Mouse (Mus musculus) macrophage (primary cell): ENCODE measurements around the gene Olfr525. TPM values are rescaled to one million over a fixed set of nuclear protein-coding genes. Genes with fewer than 3 reads are reported as not detected.

Source experiments
- H3K27ac ChIP-seq: fragments of 350-480 bp; formaldehyde crosslinking; 2 replicates; pipeline ENCODE4 v1.9.0; 2021
- H3K36me3 ChIP-seq: fragments of 350-480 bp; formaldehyde crosslinking; 2 replicates; pipeline ENCODE4 v1.9.0; 2021; ENCODE audit errors: inconsistent target
- H3K4me3 ChIP-seq: fragments of 350-480 bp; formaldehyde crosslinking; 2 replicates; pipeline ENCODE4 v1.9.0; 2021; ENCODE audit errors: inconsistent target
- H3K79me2 ChIP-seq: fragments of 350-480 bp; formaldehyde crosslinking; 2 replicates; pipeline ENCODE4 v1.9.0; 2021; ENCODE audit errors: inconsistent target
- whole genome bisulfite sequencing: methylation state at CpG from one replicate; pipeline ENCODE4 v1.1.7; 2026; ENCODE audit warnings: inconsistent platforms; ENCODE audit not compliant: missing documents; 5-methylcytosine and 5-hydroxymethylcytosine counted together
- polyA plus RNA-seq: library from polyadenylated mRNA; stranded (reverse); fragments of 250-400 nt; gene quantifications from 3 replicates; pipeline ENCODE4 v1.2.4, GENCODE M21; 2018; ENCODE audit warnings: inconsistent platforms
- total RNA-seq, 78 experiments: library from RNA; depleted of rRNA; stranded (reverse); fragments of 250-400 nt; gene quantifications; 1 replicate in 9 of 78; 2 replicates in 24 of 78; 3 replicates in 43 of 78; 4 replicates in 2 of 78; pipeline ENCODE4 v1.2.4; 2018; ENCODE audit warnings: inconsistent platforms in 56 of 78

Gene Olfr525
- not detected for total RNA-seq (2018; cell fraction: chromatin; rRNA removed)
- not detected for total RNA-seq (2018; cell fraction: cytosol; rRNA removed)
- not detected for total RNA-seq (2018; cell fraction: nucleus; rRNA removed)
- polyA plus RNA-seq, result not detected in 3 replicates

- Histone ChIP-seq H3K36me3 (no peaks in the 10 kb centered on the region), H3K79me2 (no peaks in the 10 kb centered on the region), H3K4me3 (no peak within 1 kb of the TSS), H3K27ac (no peak within 1 kb of the TSS)
- 67% methylated on average over 1 of the region's 1 CpGs for WGBS
Observed at GRCm38 (mm10) chr7:140320558-140320957, at the start of gene Olfr525. Gene Olfr525 (plus strand): TSS chr7:140320858.

GRCm38 (mm10) chr7:140295746-140296145 lies 24.9 kb upstream of the Olfr525 start:
- Histone ChIP-seq H3K4me3 (no peak overlapping the region), H3K27ac (no peak overlapping the region), H3K79me2 (no peaks in the 10 kb centered on the region), H3K36me3 (no peaks in the 10 kb centered on the region)
- whole genome bisulfite sequencing, result 89% methylated on average over 9 of the region's 9 CpGs

DNA sequence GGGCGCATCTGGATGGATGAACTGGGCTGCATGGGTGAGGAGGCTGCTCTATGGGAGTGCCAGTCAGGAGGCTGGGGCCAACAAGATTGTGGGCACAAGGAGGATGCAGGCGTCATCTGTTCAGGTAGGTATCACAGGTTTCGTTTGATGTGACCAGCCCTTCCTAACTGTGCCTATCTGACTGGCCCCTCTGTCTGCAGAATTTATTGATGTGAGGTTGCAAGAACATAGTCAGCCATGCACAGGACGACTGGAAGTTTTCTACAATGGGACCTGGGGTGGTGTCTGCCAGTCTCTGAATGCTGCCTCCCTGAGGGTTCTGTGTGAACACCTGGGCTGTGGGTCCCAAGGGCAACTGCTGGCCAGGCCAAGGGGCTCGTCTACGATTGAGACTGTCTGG lies 23.8 kb upstream of the Olfr525 start:
- Histone ChIP-seq H3K79me2 (no peaks in the 10 kb centered on the region), H3K36me3 (no peaks in the 10 kb centered on the region), H3K4me3 (no peak overlapping the region), H3K27ac (no peak overlapping the region)
- 76% methylated on average over 6 of the region's 6 CpGs for WGBS

- WGBS, result 87% methylated on average over 3 of the region's 3 CpGs
- H3K4me3 ChIP-seq, result no peak overlapping the region
- H3K79me2 ChIP-seq, result no peaks in the 10 kb centered on the region
- no peak overlapping the region for H3K27ac ChIP-seq
- H3K36me3 ChIP-seq, result no peaks in the 10 kb centered on the region
Observed at GRCm38 (mm10) chr7:140299416-140299815, 21.2 kb upstream of the Olfr525 start.

DNA sequence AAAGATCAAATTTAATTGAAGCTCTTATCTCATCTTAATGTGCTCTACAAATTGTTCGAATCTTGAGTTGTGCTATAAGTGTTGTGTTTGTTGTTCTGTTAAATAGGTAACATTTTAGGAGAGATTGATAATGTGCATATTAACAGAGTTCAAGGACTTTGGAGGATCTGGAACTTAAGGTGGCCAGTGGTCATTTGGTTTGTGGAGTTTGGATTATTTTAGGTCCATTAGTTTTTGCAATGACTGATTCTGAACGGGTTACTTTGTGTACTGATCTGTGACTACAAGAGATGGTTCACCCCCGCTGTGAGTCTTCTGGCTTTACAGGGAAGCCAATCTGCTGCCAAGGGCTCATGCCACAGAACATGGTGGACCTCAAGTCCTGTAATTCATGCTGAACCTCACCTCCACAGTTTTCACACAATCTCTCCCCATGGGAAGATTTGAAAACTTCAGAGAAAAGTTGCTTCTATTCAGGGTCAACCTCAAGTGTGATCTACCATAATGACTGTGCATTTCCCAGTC lies 735 bp upstream of the Olfr525 start:
- H3K36me3 ChIP-seq, result no peaks in the 10 kb centered on the region
- WGBS, result 88% methylated on average over 3 of the region's 3 CpGs
- H3K4me3 ChIP-seq, result no peak overlapping the region
- H3K79me2 ChIP-seq, result no peaks in the 10 kb centered on the region
- H3K27ac ChIP-seq, result no peak overlapping the region

DNA sequence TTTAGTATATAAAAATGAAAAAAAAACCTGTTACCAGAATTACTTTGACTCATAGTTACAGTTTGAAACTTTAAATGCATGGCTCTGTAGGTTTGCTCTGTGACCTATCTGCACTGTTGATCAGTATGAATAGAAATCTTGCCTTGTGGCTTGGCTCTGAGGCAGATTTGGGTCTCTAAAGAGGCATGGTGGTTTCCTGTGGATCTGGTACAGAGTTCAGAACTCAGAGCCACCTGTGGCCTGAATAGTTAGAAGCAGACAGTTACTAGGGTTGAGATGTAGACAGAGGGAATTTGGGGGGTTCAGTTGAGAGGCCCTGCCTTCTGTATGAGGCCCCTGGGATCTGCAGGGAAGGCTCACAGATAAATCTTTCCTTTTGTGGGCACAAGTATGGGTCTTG lies 477 bp downstream of the Olfr525 start:
- no peak overlapping the region for H3K27ac ChIP-seq
- no peaks in the 10 kb centered on the region for H3K79me2 ChIP-seq
- H3K4me3 ChIP-seq, result no peak overlapping the region
- H3K36me3 ChIP-seq, result no peaks in the 10 kb centered on the region

- Histone ChIP-seq H3K27ac (no peak overlapping the region), H3K36me3 (no peaks in the 10 kb centered on the region), H3K79me2 (no peaks in the 10 kb centered on the region), H3K4me3 (no peak overlapping the region)
- 64% methylated on average over 1 of the region's 1 CpGs for WGBS
Observed at GRCm38 (mm10) chr7:140329766-140330304, 9.2 kb downstream of the Olfr525 start.

- H3K36me3 ChIP-seq, result no peaks in the 10 kb centered on the region
- no peaks in the 10 kb centered on the region for H3K79me2 ChIP-seq
- H3K27ac ChIP-seq, result no peak within 1 kb of the TSS
- no peak within 1 kb of the TSS for H3K4me3 ChIP-seq
- 85% methylated on average over 2 of the region's 2 CpGs for WGBS
Observed at GRCm38 (mm10) chr7:140333717-140334116, 13.1 kb downstream of the Olfr525 start, which contains the start of gene Olfr527. Gene Olfr527 (plus strand): TSS chr7:140334017.

- H3K4me3 ChIP-seq, result no peak within 1 kb of the TSS
- H3K79me2 ChIP-seq, result no peaks in the 10 kb centered on the region
- WGBS, result 69% methylated on average over 3 of the region's 3 CpGs
- no peak within 1 kb of the TSS for H3K27ac ChIP-seq
- no peaks in the 10 kb centered on the region for H3K36me3 ChIP-seq
Observed at GRCm38 (mm10) chr7:140361571-140361970, 40.9 kb downstream of the Olfr525 start, which contains the start of gene Olfr60. Gene Olfr60 (minus strand): TSS chr7:140361671.

DNA sequence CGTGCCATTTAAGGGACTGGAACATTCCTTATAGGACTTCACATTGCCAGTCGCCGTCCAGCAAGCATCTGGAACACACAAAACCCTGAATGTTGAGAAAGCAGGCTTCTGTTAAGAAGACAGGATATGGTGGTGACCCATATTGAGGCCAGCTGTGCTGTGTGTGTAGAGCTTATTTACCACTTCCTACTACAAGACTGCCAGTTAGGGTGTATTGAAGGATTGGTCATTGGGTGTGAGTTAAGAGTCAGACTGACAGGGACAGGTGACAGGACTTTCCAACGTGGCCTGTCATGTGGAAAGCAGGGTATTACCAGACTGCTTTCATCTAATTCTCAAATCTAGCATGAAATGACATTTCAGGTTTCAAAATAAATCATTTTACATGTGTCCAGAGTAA lies 53.6 kb downstream of the Olfr525 start:
- Histone ChIP-seq H3K4me3 (no peak overlapping the region), H3K36me3 (no peaks in the 10 kb centered on the region), H3K27ac (no peak overlapping the region), H3K79me2 (no peaks in the 10 kb centered on the region)
- WGBS, result 63% methylated on average over 4 of the region's 4 CpGs

- H3K27ac ChIP-seq, result no peak within 1 kb of the TSS
- no peaks in the 10 kb centered on the region for H3K36me3 ChIP-seq
- H3K4me3 ChIP-seq, result no peak within 1 kb of the TSS
- 50% methylated on average over 1 of the region's 1 CpGs for WGBS
- no peaks in the 10 kb centered on the region for H3K79me2 ChIP-seq
Observed at GRCm38 (mm10) chr7:140376231-140376630, 55.6 kb downstream of the Olfr525 start, which contains the start of gene Olfr530. Gene Olfr530 (minus strand): TSS chr7:140376331.

- Histone ChIP-seq H3K27ac (no peak overlapping the region), H3K36me3 (no peaks in the 10 kb centered on the region), H3K4me3 (no peak overlapping the region), H3K79me2 (no peaks in the 10 kb centered on the region)
- 85% methylated on average over 2 of the region's 2 CpGs for whole genome bisulfite sequencing
Observed at GRCm38 (mm10) chr7:140376911-140377310, 56.3 kb downstream of the Olfr525 start.

Other genes starting within 250 kb of the Olfr525 start
- not detected in 3 replicates for gene Caly, start 238.3 kb upstream of the Olfr525 start, polyA plus RNA-seq
- not detected in 3 replicates for gene Prap1, start 227.5 kb upstream of the Olfr525 start, polyA plus RNA-seq
- 7.9 to 11.8 TPM (median 11.6 TPM) in 3 replicates for gene Fuom, start 218.4 kb upstream of the Olfr525 start, polyA plus RNA-seq
- gene Paox, start 205.1 kb upstream of the Olfr525 start, polyA plus RNA-seq, result 20.7 to 41.5 TPM (median 38.8 TPM) in 3 replicates
- gene Echs1, start 204.4 kb upstream of the Olfr525 start, polyA plus RNA-seq, result 47.2 to 96.9 TPM (median 73.4 TPM) in 3 replicates
- gene Mtg1, start 183.3 kb upstream of the Olfr525 start, polyA plus RNA-seq, result 8.3 to 14.7 TPM (median 9.4 TPM) in 3 replicates
- not detected in 3 replicates for gene Sprn, start 166.0 kb upstream of the Olfr525 start, polyA plus RNA-seq
- gene Olfr522, start 156.1 kb upstream of the Olfr525 start, polyA plus RNA-seq, result not detected in 3 replicates
- gene Olfr523, start 147.6 kb upstream of the Olfr525 start, polyA plus RNA-seq, result not detected in 3 replicates
- gene Olfr524, start 114.9 kb upstream of the Olfr525 start, polyA plus RNA-seq, result not detected in 3 replicates
- gene Cd163l1, start 102.6 kb upstream of the Olfr525 start, polyA plus RNA-seq, result not detected in 3 replicates
- not detected in 3 replicates for gene 5830411N06Rik, start 73.6 kb upstream of the Olfr525 start, polyA plus RNA-seq
- gene Olfr527, start 13.2 kb downstream of the Olfr525 start, polyA plus RNA-seq, result not detected in 3 replicates
- not detected in 3 replicates for gene Olfr60, start 40.8 kb downstream of the Olfr525 start, polyA plus RNA-seq
- not detected in 3 replicates for gene Olfr530, start 55.5 kb downstream of the Olfr525 start, polyA plus RNA-seq
- not detected in 3 replicates for gene Olfr531, start 82.1 kb downstream of the Olfr525 start, polyA plus RNA-seq
- not detected in 3 replicates for gene Olfr532, start 100.8 kb downstream of the Olfr525 start, polyA plus RNA-seq
- gene Olfr533, start 142.5 kb downstream of the Olfr525 start, polyA plus RNA-seq, result not detected in 3 replicates
- gene Olfr535, start 163.4 kb downstream of the Olfr525 start, polyA plus RNA-seq, result not detected in 3 replicates
- not detected in 3 replicates for gene Olfr536, start 186.5 kb downstream of the Olfr525 start, polyA plus RNA-seq
- not detected in 3 replicates for gene Olfr538, start 247.0 kb downstream of the Olfr525 start, polyA plus RNA-seq